Mouse (Mus musculus) kidney, embryonic 15.5 days (tissue): Measurements from ENCODE around the gene Ceacam2. TPM values are rescaled to one million over a fixed set of nuclear protein-coding genes. Genes with fewer than 3 reads are reported as not detected.
A peak's percentile ranks its signal among the peaks of the same experiment; 100 is the strongest.
"Not testable (repeated sequence)": the region's sequence is repeated elsewhere in the genome, so short reads cannot be mapped to it uniquely, and the experiment has no call there.

Source experiments
- ATAC-seq: fragments of 200-750 bp; cut with Nextera tagmentation; replicated peaks from 2 replicates; pipeline ENCODE4 v1.8.0; 2017; ENCODE audit warnings: moderate TSS enrichment; ENCODE audit not compliant: low FRiP score
- H3K27ac ChIP-seq: fragments of 300-500 bp; sonication (generic); 2 replicates; pipeline ENCODE4 v1.5.1; 2015; ENCODE audit warnings: mild to moderate bottlenecking, inconsistent platforms
- H3K27me3 ChIP-seq: fragments of 300-500 bp; sonication (generic); 2 replicates; pipeline ENCODE4 v1.6.1; 2015; ENCODE audit warnings: inconsistent platforms
- H3K36me3 ChIP-seq: fragments of 300-500 bp; sonication (generic); 2 replicates; pipeline ENCODE4 v1.6.1; 2015; ENCODE audit warnings: inconsistent platforms
- H3K4me1 ChIP-seq: fragments of 300-500 bp; sonication (generic); 2 replicates; pipeline ENCODE4 v1.6.1; 2015; ENCODE audit warnings: inconsistent platforms
- H3K4me2 ChIP-seq: fragments of 300-500 bp; sonication (generic); 2 replicates; pipeline ENCODE4 v1.6.1; 2015; ENCODE audit warnings: moderate library complexity, mild to moderate bottlenecking, inconsistent platforms
- H3K4me3 ChIP-seq: fragments of 300-500 bp; sonication (generic); replicated peaks from 2 replicates; pipeline ENCODE4 v1.5.1; 2015; ENCODE audit warnings: mild to moderate bottlenecking, inconsistent platforms
- H3K9ac ChIP-seq: fragments of 300-500 bp; sonication (generic); 2 replicates; pipeline ENCODE4 v1.6.1; 2015; ENCODE audit warnings: mild to moderate bottlenecking, inconsistent platforms
- H3K9me3 ChIP-seq: fragments of 300-500 bp; sonication (generic); replicated peaks from 2 replicates; pipeline ENCODE4 v1.6.1; 2016; ENCODE audit warnings: inconsistent platforms
- WGBS: fragments of 180-500 bp; shearing (Covaris S2); methylation state at CpG from one replicate; pipeline ENCODE4 v1.1.7; 2015; ENCODE audit warnings: mixed read lengths; 5-methylcytosine and 5-hydroxymethylcytosine counted together
- polyA plus RNA-seq: library from polyadenylated mRNA; unstranded; fragments of >200 nt; fragmentation: Nextera tagmentation; extraction: Ambion mirVana; gene quantifications from 2 replicates; pipeline ENCODE4 v1.2.1, GENCODE M21; 2015

Gene Ceacam2
- polyA plus RNA-seq, 1 experiment from 2014 or later: 0.09 TPM

DNA sequence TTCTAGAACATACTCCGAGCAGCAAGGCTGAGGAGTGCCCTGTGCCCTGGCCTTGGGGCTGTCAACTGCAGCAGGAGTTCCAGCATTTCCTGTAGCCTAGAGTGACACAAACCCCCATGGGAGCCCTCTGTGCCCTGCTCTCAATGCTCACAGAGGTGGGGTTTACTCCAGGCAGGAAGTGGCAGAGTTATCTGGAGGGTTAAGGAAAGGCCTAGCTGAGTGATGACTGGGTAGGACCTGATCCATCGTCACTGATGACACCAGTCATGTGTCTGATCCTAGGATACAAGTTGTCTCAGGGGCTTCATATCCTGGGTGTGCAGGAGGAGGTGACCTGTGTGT is 61.9 kb downstream of the Ceacam2 start:
- H3K27ac ChIP-seq, H3K27me3 ChIP-seq, H3K9me3 ChIP-seq, H3K4me2 ChIP-seq, H3K9ac ChIP-seq, H3K36me3 ChIP-seq, H3K4me3 ChIP-seq: not testable (repeated sequence)
- 47% methylated on average over 2 of the region's 2 CpGs for WGBS
- peaks cover 11% of the 10 kb centered on the region for H3K4me1 ChIP-seq
- ATAC-seq: 0 out of 2 replicates have a peak, but pooled peaks have one; percentile 15

DNA sequence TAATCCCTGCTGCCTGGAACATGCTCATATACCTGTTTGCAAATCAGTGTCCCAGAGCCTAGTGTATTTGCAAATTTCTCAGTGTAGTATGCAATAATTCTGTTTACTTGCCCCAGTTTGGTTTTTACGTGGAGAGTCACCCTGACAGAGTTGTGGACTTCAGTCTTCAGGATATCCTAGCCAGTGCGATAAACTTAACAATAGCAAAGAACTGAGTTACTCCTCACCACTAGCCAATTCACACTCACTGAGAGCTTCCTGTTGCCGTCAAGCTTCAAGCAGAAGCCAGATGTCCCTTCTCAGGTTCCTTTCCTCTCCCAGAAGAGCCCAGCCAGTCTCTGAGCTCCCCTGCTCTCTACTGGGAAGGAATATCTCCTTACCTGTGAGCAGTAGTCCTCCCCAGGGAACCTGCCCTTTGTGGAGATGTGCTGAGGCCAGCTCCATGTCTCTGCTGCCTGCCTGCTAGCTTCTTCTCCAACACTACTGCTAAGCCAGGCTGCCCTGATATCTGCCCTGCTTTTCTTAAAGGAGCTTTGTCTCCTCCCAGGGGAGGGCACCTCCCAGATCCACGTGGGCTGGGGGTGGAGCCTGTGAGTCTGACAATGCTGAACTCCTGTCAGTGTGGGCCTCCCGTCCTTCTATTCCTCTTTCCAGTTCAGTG is 62.4 kb downstream of the Ceacam2 start, which contains the start of gene Ceacam1:
Gene Ceacam1, minus strand, starts transcription at position 513 of the 661 bp plus-strand sequence.
- not testable (repeated sequence) for H3K36me3 ChIP-seq, H3K9me3 ChIP-seq, H3K9ac ChIP-seq, H3K27me3 ChIP-seq
- 0 out of 2 replicates have a peak within 1 kb of the TSS, but pooled peaks have one; percentile 10 for H3K4me2 ChIP-seq
- 0 out of 2 replicates have a peak within 1 kb of the TSS, but pooled peaks have one; percentile 3 for H3K27ac ChIP-seq
- peak; percentile 82 for ATAC-seq
- peaks cover 11% of the 10 kb centered on the region for H3K4me1 ChIP-seq
- WGBS: 13% methylated on average over 5 of the region's 5 CpGs
- H3K4me3 ChIP-seq: 0 out of 2 replicates have a peak within 1 kb of the TSS, but pooled peaks have one; percentile 4

DNA sequence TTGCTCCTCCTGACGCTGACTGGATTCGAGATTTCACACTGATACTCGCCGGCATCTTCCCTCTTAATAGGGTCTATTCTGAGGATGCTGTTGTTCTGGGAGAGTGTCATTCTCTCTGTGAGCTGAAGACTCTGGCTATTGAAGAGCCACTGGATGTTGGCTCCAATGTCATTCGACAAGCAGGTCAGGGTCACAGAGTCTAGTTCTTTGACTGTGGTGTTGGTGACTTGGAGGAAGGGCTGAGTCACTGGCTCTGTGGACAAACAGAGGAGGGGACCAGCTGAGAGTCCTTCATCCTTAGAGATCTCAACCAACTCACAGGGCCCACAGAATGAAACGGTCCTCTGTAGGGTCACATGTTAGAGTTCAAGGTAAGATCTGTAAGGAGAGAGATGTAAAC is 67.8 kb downstream of the Ceacam2 start:
- not testable (repeated sequence) for H3K9ac ChIP-seq, ATAC-seq, H3K4me1 ChIP-seq, H3K36me3 ChIP-seq, H3K9me3 ChIP-seq, H3K27ac ChIP-seq, H3K4me2 ChIP-seq, H3K27me3 ChIP-seq, H3K4me3 ChIP-seq
- 81% methylated on average over 6 of the region's 6 CpGs for WGBS

Other genes starting within 250 kb of the Ceacam2 start
- gene Pafah1b3, start 241.9 kb downstream of the Ceacam2 start, polyA plus RNA-seq: 181 and 191 TPM in 2 replicates
- gene Prr19, start 238.4 kb downstream of the Ceacam2 start, polyA plus RNA-seq: 0.90 and 1.0 TPM in 2 replicates
- 0.68 and 0.87 TPM in 2 replicates for gene Tmem145, start 233.8 kb downstream of the Ceacam2 start, polyA plus RNA-seq
- gene Megf8, start 222.7 kb downstream of the Ceacam2 start, polyA plus RNA-seq: 13.3 and 16.4 TPM in 2 replicates
- gene Cnfn, start 170.1 kb downstream of the Ceacam2 start, polyA plus RNA-seq: 2.7 and 4.8 TPM in 2 replicates
- 9.6 and 12.2 TPM in 2 replicates for gene Lipe, start 141.1 kb downstream of the Ceacam2 start, polyA plus RNA-seq
- gene Cxcl17, start 127.0 kb downstream of the Ceacam2 start, polyA plus RNA-seq: 0.45 and 0.84 TPM in 2 replicates
- 3.9 and 11.4 TPM in 2 replicates for gene Ceacam1, start 62.3 kb downstream of the Ceacam2 start, polyA plus RNA-seq
- 3.1 and 3.5 TPM in 2 replicates for gene Erich4, start 76.0 kb upstream of the Ceacam2 start, polyA plus RNA-seq
- gene Dmac2, start 79.6 kb upstream of the Ceacam2 start, polyA plus RNA-seq: 50.0 and 56.1 TPM in 2 replicates
- gene B3gnt8, start 86.8 kb upstream of the Ceacam2 start, polyA plus RNA-seq: 10.4 and 13.6 TPM in 2 replicates
- gene Bckdha, start 119.1 kb upstream of the Ceacam2 start, polyA plus RNA-seq: 65.2 and 70.1 TPM in 2 replicates
- gene Exosc5, start 119.3 kb upstream of the Ceacam2 start, polyA plus RNA-seq: 81.2 and 87.5 TPM in 2 replicates
- 2.4 and 2.8 TPM in 2 replicates for gene Tmem91, start 135.3 kb upstream of the Ceacam2 start, polyA plus RNA-seq
- 28.4 and 32.3 TPM in 2 replicates for gene B9d2, start 140.9 kb upstream of the Ceacam2 start, polyA plus RNA-seq
- 3.0 and 3.1 TPM in 2 replicates for gene Tgfb1, start 147.1 kb upstream of the Ceacam2 start, polyA plus RNA-seq
- gene Ccdc97, start 179.2 kb upstream of the Ceacam2 start, polyA plus RNA-seq: 22.2 and 26.2 TPM in 2 replicates
- gene Hnrnpul1, start 214.9 kb upstream of the Ceacam2 start, polyA plus RNA-seq: 61.3 and 65.0 TPM in 2 replicates
- gene Axl, start 248.8 kb upstream of the Ceacam2 start, polyA plus RNA-seq: 81.9 and 91.5 TPM in 2 replicates